Mouse (Mus musculus): ENCODE data around the gene Obp2b.

Obp2b gene

GRCm38 (mm10) chr2:25779076-25779475 is 42.3 kb downstream of the Obp2b start:
- no peak for DNase-seq

DNA sequence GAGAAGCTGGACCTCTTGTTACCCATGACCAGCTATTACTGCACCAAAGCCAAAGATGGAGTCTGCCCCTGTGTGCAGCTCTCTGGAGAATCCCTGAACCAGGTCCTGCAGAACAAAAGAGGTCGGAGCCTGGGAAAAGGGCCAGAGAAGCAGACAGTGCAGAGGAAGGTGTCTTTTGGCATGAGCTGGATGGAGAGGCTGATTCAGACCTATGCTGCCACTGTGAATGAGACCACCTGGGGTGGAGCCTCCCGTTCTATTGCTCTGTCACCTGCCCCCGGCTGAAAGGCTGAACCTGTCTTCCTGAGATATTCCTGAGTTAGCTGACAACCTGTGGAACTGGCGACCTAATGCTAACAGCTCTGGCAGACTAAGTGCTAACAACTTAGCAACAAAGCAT is 44.1 kb downstream of the Obp2b start:
- DNase-seq = no peak

GRCm38 (mm10) chr2:25781957-25782356 is 45.1 kb downstream of the Obp2b start, which contains the start of gene Gm13539:
TSS of gene Gm13539 (plus strand) at chr2:25782257.
- no peak for DNase-seq

GRCm38 (mm10) chr2:25785573-25786322 is 48.9 kb downstream of the Obp2b start:
- no peak for DNase-seq

- DNase-seq = no peak
Observed at GRCm38 (mm10) chr2:25789092-25789491, 52.3 kb downstream of the Obp2b start.

Data from kidney, adult 11 months (tissue).